Mouse (Mus musculus): ENCODE results near the gene Safb. TPM values are rescaled to one million over a fixed set of nuclear protein-coding genes. Genes with fewer than 3 reads are reported as not detected.
"Not testable (repeated sequence)": the region's sequence is repeated elsewhere in the genome, so short reads cannot be mapped to it uniquely, and the experiment has no call there.

Safb gene
- total RNA-seq, 2 experiments from 2014 or later = 43.0 to 46.7 TPM

GRCm38 (mm10) chr17:56603186-56604069 lies 18.8 kb downstream of the Safb start:
- intact Hi-C loops (cut with DNase I) = loop anchor here (10.0 kb wide), 1 partner anchor 489 kb away; the partner anchor contains the start of gene Plin5
- Histone ChIP-seq H3K27ac (no peak overlapping the region), H3K4me3 (no peak overlapping the region)
- no peak for DNase-seq
- TF ChIP-seq CTCF (IDR thresholded peaks at IDR 0.05) = no peak

- no peak for DNase-seq
- Histone ChIP-seq H3K4me3 (no peak overlapping the region), H3K27ac (no peak overlapping the region)
- TF ChIP-seq CTCF (IDR thresholded peaks at IDR 0.05) = no peak
- intact Hi-C loops (cut with DNase I) = loop anchor here (10.0 kb wide), 1 partner anchor 489 kb away; the partner anchor contains the start of gene Plin5
These were observed 19.4 kb downstream of the Safb start for GRCm38 (mm10) chr17:56604070-56604380.

- intact Hi-C loops (cut with DNase I) = loop anchor here (10.0 kb wide), 1 partner anchor 490 kb away; the partner anchor contains the start of gene Plin5
- no peak for TF ChIP-seq CTCF (IDR thresholded peaks at IDR 0.05)
- Histone ChIP-seq H3K27ac (no peak overlapping the region), H3K4me3 (no peak overlapping the region)
- no peak for DNase-seq
These were observed 19.8 kb downstream of the Safb start for GRCm38 (mm10) chr17:56604422-56604821.

GRCm38 (mm10) chr17:56605431-56605830 lies 20.8 kb downstream of the Safb start:
- intact Hi-C loops (cut with DNase I) = loop anchor here (10.0 kb wide), 1 partner anchor 491 kb away; the partner anchor contains the start of gene Plin5
- TF ChIP-seq CTCF (IDR thresholded peaks at IDR 0.05) = no peak
- H3K27ac ChIP-seq = no peak overlapping the region
- no peak overlapping the region for H3K4me3 ChIP-seq
- no peak for DNase-seq

- no peak overlapping the region for H3K4me3 ChIP-seq
- no peak for DNase-seq
- no peak for TF ChIP-seq CTCF (IDR thresholded peaks at IDR 0.05)
- intact Hi-C loops (cut with DNase I) = loop anchor here (2.0 to 10.0 kb wide), 2 partner anchors 13 to 493 kb away; partner anchors contain the start of gene Plin5
- no peak overlapping the region for H3K27ac ChIP-seq
These were observed 23.0 kb downstream of the Safb start for GRCm38 (mm10) chr17:56607521-56608062.

- Histone ChIP-seq H3K27ac (peak overlapping the region; percentile 97), H3K4me3 (peak overlapping the region; percentile 95)
- DNase-seq = no peak
- no peak for TF ChIP-seq CTCF (IDR thresholded peaks at IDR 0.05)
- intact Hi-C loops (cut with DNase I) = loop anchor here (2.0 to 10.0 kb wide), 2 partner anchors 14 to 494 kb away; partner anchors contain the start of gene Plin5
These were observed 24.1 kb downstream of the Safb start for GRCm38 (mm10) chr17:56608699-56609098.

GRCm38 (mm10) chr17:56609452-56610171 lies 25.0 kb downstream of the Safb start, which contains the start of gene 2410015M20Rik:
Gene 2410015M20Rik, minus strand, starts transcription at chr17:56609771.
- peak; percentile 64 for TF ChIP-seq CTCF (IDR thresholded peaks at IDR 0.05)
- peak within 1 kb of the TSS; percentile 95 for H3K4me3 ChIP-seq
- intact Hi-C loops (cut with DNase I) = loop anchor here (2.0 to 10.0 kb wide), 3 partner anchors 15 to 495 kb away; partner anchors contain the start of genes Dus3l and Plin5

GRCm38 (mm10) chr17:56611323-56611722 lies 26.7 kb downstream of the Safb start:
- intact Hi-C loops (cut with DNase I) = loop anchor here (5.0 kb wide), 1 partner anchor 151 kb away; the partner anchor contains the start of gene Dus3l
- no peak overlapping the region for H3K27ac ChIP-seq
- no peak for TF ChIP-seq CTCF (IDR thresholded peaks at IDR 0.05)
- H3K4me3 ChIP-seq = no peak overlapping the region
- DNase-seq = no peak

More at GRCm38 (mm10) chr17:56609452-56610171, 25.0 kb downstream of the Safb start, which contains the start of gene 2410015M20Rik:
- peak within 1 kb of the TSS; percentile 97 for H3K27ac ChIP-seq
- peak; percentile 95 for DNase-seq

GRCm38 (mm10) chr17:56611861-56612564 lies 27.4 kb downstream of the Safb start:
- no peak for TF ChIP-seq CTCF (IDR thresholded peaks at IDR 0.05)

GRCm38 (mm10) chr17:56612565-56612939 lies 27.9 kb downstream of the Safb start:
- intact Hi-C loops (cut with DNase I) = loop anchor here (5.0 kb wide), 1 partner anchor 150 kb away; the partner anchor contains the start of gene Dus3l
- not testable (repeated sequence) for H3K4me3 ChIP-seq, DNase-seq
- peak overlapping the region; percentile 31; the same call in 1 of the 2 replicates for H3K27ac ChIP-seq

More at GRCm38 (mm10) chr17:56611861-56612564, 27.4 kb downstream of the Safb start:
- peak; percentile 52 for DNase-seq
- intact Hi-C loops (cut with DNase I) = loop anchor here (5.0 kb wide), 1 partner anchor 150 kb away; the partner anchor contains the start of gene Dus3l
- Histone ChIP-seq H3K4me3 (no peak overlapping the region), H3K27ac (peak overlapping the region; percentile 31; the same call in 1 of the 2 replicates)

- peak; percentile 100; the same call in 1 of the 2 replicates for TF ChIP-seq CTCF (IDR thresholded peaks at IDR 0.05)
- Histone ChIP-seq H3K4me3 (peak within 1 kb of the TSS; percentile 97), H3K27ac (peak within 1 kb of the TSS; percentile 92)
- peak; percentile 97 for DNase-seq
- intact Hi-C loops (cut with DNase I) = loop anchor here (5.0 kb wide), 1 partner anchor 149 kb away; the partner anchor contains the start of gene Dus3l
These were observed 28.7 kb downstream of the Safb start, which contains the start of gene Rpl36 for GRCm38 (mm10) chr17:56613236-56613844. Gene Rpl36, plus strand, starts transcription at chr17:56613416.

GRCm38 (mm10) chr17:56613893-56614292 lies 29.3 kb downstream of the Safb start:
- Histone ChIP-seq H3K4me3 (peak overlapping the region; percentile 97), H3K27ac (peak overlapping the region; percentile 92)
- DNase-seq = peak; percentile 55
- intact Hi-C loops (cut with DNase I) = loop anchor here (5.0 kb wide), 1 partner anchor 148 kb away; the partner anchor contains the start of gene Dus3l

Measured in gastrocnemius, adult 2 months (tissue).